Mouse (Mus musculus) intestine, embryonic 14.5 days (tissue): ENCODE measurements around the gene Tmem121. TPM values are rescaled to one million over a fixed set of nuclear protein-coding genes. Genes with fewer than 3 reads are reported as not detected.

Experiments used
- ATAC-seq: fragments of 200-750 bp; cut with Nextera tagmentation; replicated peaks from 2 replicates; pipeline ENCODE4 v1.8.0; 2017; ENCODE audit warnings: low read depth, moderate number of reproducible peaks, moderate TSS enrichment, moderate library complexity; ENCODE audit not compliant: low FRiP score, low TSS enrichment
- DNase-seq: peaks from one replicate; pipeline ENCODE4 v3.0.0-alpha.2; 2018; ENCODE audit warnings: low spot score
- H3K27ac ChIP-seq: fragments of 300-500 bp; sonication (generic); 2 replicates; pipeline ENCODE4 v1.5.1; 2014; ENCODE audit warnings: low read depth, mild to moderate bottlenecking, control low read depth
- H3K27me3 ChIP-seq: fragments of 300-500 bp; sonication (generic); replicated peaks from 2 replicates; pipeline ENCODE4 v1.6.1; 2014; ENCODE audit warnings: low read length, control low read depth; ENCODE audit not compliant: control insufficient read depth, insufficient read depth
- H3K36me3 ChIP-seq: fragments of 300-500 bp; sonication (generic); 2 replicates; pipeline ENCODE4 v1.6.1; 2014; ENCODE audit warnings: low read length, control low read depth; ENCODE audit not compliant: control insufficient read depth, insufficient read depth
- H3K4me1 ChIP-seq: fragments of 300-500 bp; sonication (generic); replicated peaks from 2 replicates; pipeline ENCODE4 v1.6.1; 2014; ENCODE audit warnings: low read length, control low read depth, mixed read lengths; ENCODE audit not compliant: control insufficient read depth, insufficient read depth
- H3K4me2 ChIP-seq: fragments of 300-500 bp; sonication (generic); 2 replicates; pipeline ENCODE4 v1.6.1; 2014; ENCODE audit warnings: low read length
- H3K4me3 ChIP-seq: fragments of 300-500 bp; sonication (generic); 2 replicates; pipeline ENCODE4 v1.5.1; 2014; ENCODE audit warnings: low read depth, low read length, control low read depth, mixed read lengths
- H3K9ac ChIP-seq: fragments of 300-500 bp; sonication (generic); 2 replicates; pipeline ENCODE4 v1.6.1; 2014; ENCODE audit warnings: mild to moderate bottlenecking, low read length
- H3K9me3 ChIP-seq: fragments of 300-500 bp; sonication (generic); 2 replicates; pipeline ENCODE4 v1.6.1; 2016; ENCODE audit warnings: low read length, control low read depth; ENCODE audit not compliant: control insufficient read depth
- WGBS: fragments of 180-500 bp; shearing (Covaris S2); extraction: QIAGEN DNeasy Blood & Tissue Kit; methylation state at CpG from one replicate; pipeline ENCODE4 v1.1.7; 2014; 5-methylcytosine and 5-hydroxymethylcytosine counted together
- polyA plus RNA-seq: library from polyadenylated mRNA; unstranded; fragments of >200 nt; fragmentation: Nextera tagmentation; extraction: Ambion mirVana; gene quantifications from 2 replicates; pipeline ENCODE4 v1.2.1, GENCODE M21; 2014

Tmem121 gene
- polyA plus RNA-seq, 1 experiment from 2014 or later: 6.6 TPM

DNA sequence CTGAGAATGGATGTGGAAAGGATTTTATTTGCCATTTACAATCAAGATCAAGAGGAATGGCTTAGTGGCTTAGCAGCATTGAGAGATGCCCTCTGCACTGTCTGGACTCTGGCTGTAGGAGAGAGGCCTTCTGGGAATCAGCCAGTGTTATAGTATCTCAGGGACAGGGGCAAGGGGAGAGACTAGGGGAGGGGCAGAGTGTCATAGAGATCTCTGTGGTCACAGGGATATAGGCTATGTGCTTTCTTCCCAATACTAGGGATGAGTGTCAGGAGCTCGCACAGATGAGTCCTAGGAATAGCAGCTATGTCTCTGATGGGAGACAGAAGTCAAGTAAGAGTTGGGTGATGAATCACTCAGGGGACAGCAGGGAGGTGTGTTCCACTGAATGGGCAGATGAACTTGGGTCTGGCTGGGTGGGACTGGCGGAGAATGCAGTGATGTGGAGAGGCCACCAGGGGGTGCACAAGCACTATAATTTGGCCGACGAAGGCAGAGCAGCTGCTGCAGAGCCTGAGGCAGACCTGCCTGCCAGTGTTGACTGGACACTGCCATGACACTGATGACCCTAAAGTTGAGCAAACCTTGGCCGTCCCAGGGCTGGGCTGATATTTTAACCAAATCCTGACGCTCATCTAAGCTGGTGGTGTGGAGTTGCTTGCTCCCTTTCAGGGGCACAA lies 30.1 kb downstream of the Tmem121 start:
- ATAC-seq (no peak; the same call in 1 of the 2 replicates), DNase-seq (peak; percentile 78)
- H3K4me1 ChIP-seq: no peaks in the 10 kb centered on the region
- no peak overlapping the region for H3K4me2 ChIP-seq
- no peak overlapping the region for H3K9ac ChIP-seq
- no peaks in the 10 kb centered on the region for H3K27me3 ChIP-seq
- no peaks in the 10 kb centered on the region for H3K36me3 ChIP-seq
- no peak overlapping the region for H3K27ac ChIP-seq
- H3K9me3 ChIP-seq: no peaks in the 10 kb centered on the region
- 10% methylated on average over 6 of the region's 6 CpGs for WGBS
- no peak overlapping the region for H3K4me3 ChIP-seq

DNA sequence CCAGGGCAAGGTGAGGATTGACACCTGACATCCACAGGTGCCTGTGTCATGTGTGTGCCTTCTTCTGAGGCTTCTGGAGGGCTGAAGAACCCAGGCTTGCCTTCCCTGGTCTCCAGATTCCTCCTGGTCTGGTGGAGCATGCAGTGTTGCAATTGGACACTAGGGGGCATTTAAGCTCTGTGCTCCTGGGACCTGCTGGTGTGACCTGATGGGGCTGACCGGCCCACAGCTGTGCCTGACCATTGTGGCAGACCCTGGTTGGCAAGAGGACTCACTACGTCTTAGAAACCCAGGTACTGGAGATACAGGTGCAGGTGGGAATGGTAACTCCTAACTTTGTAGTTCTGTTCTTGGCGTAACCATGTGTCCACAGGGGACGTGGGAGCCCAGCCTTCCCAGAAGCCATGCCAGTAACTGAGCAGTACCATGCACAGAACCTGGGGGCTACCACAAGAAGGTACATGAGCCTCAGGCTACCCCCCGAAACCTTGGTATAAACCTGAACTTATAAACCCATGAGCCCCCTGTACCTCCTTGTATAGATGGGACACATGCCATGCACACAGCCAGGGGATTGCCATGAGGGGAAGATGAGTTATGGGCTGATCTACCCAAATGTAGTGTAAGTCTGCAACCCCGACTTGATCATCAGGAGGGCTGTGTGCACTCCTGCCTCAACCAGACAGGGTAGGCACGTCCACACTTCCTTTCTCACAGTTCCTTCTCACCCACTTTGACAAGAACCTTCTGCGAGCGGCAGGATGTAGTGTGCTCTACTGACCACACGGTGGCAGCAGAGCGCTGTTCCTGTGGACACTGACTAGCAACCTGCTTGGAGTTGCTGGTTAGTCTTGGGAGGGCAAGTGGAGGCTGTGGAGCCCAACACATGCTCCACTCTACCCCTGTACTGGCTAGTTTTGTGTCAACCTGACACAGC lies 31.8 kb downstream of the Tmem121 start:
- ATAC-seq: no peak

DNA sequence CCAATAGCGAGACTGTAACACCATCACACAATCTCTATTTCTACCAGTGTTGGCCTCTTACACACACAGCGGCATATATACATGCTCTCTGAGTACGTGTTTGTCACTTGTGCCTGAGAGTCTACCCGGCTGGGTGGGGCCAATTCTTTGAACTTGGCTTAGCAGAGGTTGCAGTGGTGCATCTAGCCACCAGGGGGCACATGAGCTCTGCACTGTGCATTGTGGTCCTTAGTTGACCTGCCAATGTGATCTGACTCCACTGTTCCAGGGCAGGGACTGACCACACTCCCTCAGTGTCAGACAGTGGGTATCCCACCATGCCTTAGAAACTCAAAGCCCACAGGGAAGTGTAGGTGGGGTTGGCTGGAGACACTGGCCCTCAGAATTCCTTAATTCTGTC lies 34.1 kb downstream of the Tmem121 start:
- H3K27ac ChIP-seq: no peak overlapping the region
- 54% methylated on average over 4 of the region's 4 CpGs for WGBS
- H3K9me3 ChIP-seq: no peaks in the 10 kb centered on the region
- no peaks in the 10 kb centered on the region for H3K4me1 ChIP-seq
- no peak overlapping the region for H3K4me2 ChIP-seq
- no peak overlapping the region for H3K9ac ChIP-seq
- no peak overlapping the region for H3K4me3 ChIP-seq
- no peaks in the 10 kb centered on the region for H3K36me3 ChIP-seq
- ATAC-seq: no peak
- H3K27me3 ChIP-seq: no peaks in the 10 kb centered on the region
- peak; percentile 68 for DNase-seq

More for the DNA sequence above, 31.8 kb downstream of the Tmem121 start:
- Histone ChIP-seq H3K4me1 (no peaks in the 10 kb centered on the region), H3K36me3 (no peaks in the 10 kb centered on the region), H3K4me2 (no peak overlapping the region), H3K27me3 (no peaks in the 10 kb centered on the region), H3K27ac (no peak overlapping the region), H3K9me3 (no peaks in the 10 kb centered on the region), H3K4me3 (no peak overlapping the region), H3K9ac (no peak overlapping the region)
- WGBS: 27% methylated on average over 11 of the region's 11 CpGs
- DNase-seq: peak; percentile 88

DNA sequence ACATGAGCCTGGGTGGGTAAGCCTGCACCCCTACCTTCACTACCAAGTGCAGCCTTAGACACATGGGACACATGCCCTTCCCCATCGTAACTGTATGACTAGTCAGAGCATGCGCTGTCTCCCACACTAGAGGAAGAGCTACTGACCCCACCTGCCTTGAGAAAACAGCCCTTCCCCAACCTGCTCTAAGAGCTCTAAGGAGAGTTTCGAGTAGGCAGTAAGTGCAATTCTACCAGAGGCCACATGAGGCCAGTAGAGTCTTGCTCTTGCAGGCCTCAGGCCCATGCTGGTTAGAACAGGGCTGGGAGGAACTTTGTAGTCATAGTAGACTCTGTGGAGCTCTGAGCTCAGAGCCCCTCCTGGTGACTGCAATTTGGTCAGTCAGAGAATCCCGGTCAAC lies 34.7 kb downstream of the Tmem121 start:
- no peak overlapping the region for H3K27ac ChIP-seq
- no peaks in the 10 kb centered on the region for H3K4me1 ChIP-seq
- DNase-seq (no peak), ATAC-seq (peak; percentile 40)
- no peak overlapping the region for H3K9ac ChIP-seq
- no peaks in the 10 kb centered on the region for H3K36me3 ChIP-seq
- 36% methylated on average over 4 of the region's 4 CpGs for whole genome bisulfite sequencing
- H3K9me3 ChIP-seq: no peaks in the 10 kb centered on the region
- H3K4me2 ChIP-seq: no peak overlapping the region
- no peak overlapping the region for H3K4me3 ChIP-seq
- H3K27me3 ChIP-seq: no peaks in the 10 kb centered on the region

DNA sequence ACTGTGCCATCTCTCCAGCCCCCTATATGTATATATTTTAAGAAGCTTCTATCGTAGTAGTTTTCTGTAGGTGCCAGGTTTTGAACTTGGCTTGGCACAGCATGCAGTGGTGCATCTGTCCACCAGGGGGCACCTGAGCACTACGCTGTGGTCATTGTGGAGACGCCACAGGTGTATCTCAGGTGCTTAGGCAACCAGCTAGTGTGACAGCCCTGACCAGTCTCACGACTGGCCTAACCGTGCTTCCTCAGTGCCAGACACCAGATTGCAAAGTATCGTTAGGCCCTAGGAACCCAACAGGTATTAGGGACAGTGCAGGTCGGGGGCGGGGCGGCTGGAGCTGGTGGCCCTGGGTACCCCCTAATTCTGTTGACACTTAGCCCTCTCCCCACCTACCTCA lies 35.6 kb downstream of the Tmem121 start:
- no peak overlapping the region for H3K4me3 ChIP-seq
- no peak overlapping the region for H3K9ac ChIP-seq
- no peak overlapping the region for H3K27ac ChIP-seq
- DNase-seq (no peak), ATAC-seq (no peak; the same call in 1 of the 2 replicates)
- H3K4me2 ChIP-seq: no peak overlapping the region
- no peaks in the 10 kb centered on the region for H3K9me3 ChIP-seq
- H3K4me1 ChIP-seq: no peaks in the 10 kb centered on the region
- H3K36me3 ChIP-seq: no peaks in the 10 kb centered on the region
- WGBS: 75% methylated on average over 9 of the region's 9 CpGs
- H3K27me3 ChIP-seq: no peaks in the 10 kb centered on the region

DNA sequence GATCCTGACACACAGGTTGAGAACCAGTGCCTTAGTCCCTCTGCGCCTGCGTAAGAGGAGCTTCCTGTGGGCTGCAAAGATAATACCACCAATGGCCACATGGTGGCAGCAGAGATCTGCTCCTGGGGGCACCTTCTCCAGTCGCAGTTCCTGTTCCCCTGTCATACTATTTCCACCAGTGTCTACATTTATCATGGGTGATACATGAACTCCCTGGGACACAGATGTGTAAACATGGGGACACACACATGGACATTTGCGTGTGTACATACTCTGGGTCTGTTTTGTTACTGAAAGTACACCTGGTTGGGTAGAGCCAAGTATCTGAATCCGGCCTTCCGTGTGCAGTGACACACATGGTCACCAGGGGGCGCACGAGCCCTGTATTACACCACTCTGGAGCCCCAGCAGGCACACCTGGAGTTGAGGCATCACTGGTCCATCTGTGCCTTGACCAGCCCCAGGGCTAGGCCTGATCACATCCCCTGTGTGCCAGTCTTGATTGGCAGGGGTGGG lies 36.4 kb downstream of the Tmem121 start:
- no peak overlapping the region for H3K9ac ChIP-seq
- H3K9me3 ChIP-seq: no peaks in the 10 kb centered on the region
- no peaks in the 10 kb centered on the region for H3K27me3 ChIP-seq
- H3K27ac ChIP-seq: no peak overlapping the region
- DNase-seq: peak; percentile 97
- no peaks in the 10 kb centered on the region for H3K4me1 ChIP-seq
- peak; percentile 64 for ATAC-seq
- H3K4me3 ChIP-seq: no peak overlapping the region
- 17% methylated on average over 8 of the region's 8 CpGs for WGBS
- no peaks in the 10 kb centered on the region for H3K36me3 ChIP-seq
- no peak overlapping the region for H3K4me2 ChIP-seq

DNA sequence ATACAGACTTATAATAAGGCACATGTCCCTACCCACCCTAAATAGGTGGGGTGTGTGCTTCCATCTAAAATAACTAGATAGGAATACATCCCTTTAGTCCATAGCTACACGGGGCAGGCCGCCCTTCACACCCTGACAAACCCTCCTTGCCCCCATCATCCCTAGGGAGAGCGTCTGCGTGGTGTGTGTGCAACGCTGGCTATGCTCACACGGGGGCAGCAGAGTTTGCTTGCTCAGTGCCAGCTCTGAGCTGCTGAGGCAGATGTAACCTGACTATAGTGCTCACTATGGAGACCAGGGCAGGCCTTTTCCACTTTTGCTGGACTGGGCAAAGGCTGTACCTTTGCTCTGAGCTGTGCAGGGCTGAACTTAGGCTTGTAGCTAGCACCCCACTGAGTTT lies 37.0 kb downstream of the Tmem121 start:
- Histone ChIP-seq H3K4me1 (no peaks in the 10 kb centered on the region), H3K4me2 (no peak overlapping the region), H3K9ac (no peak overlapping the region), H3K27ac (no peak overlapping the region), H3K36me3 (no peaks in the 10 kb centered on the region), H3K27me3 (no peaks in the 10 kb centered on the region), H3K9me3 (no peaks in the 10 kb centered on the region), H3K4me3 (no peak overlapping the region)
- ATAC-seq (peak; percentile 17), DNase-seq (peak; percentile 71)
- WGBS: 32% methylated on average over 6 of the region's 6 CpGs

DNA sequence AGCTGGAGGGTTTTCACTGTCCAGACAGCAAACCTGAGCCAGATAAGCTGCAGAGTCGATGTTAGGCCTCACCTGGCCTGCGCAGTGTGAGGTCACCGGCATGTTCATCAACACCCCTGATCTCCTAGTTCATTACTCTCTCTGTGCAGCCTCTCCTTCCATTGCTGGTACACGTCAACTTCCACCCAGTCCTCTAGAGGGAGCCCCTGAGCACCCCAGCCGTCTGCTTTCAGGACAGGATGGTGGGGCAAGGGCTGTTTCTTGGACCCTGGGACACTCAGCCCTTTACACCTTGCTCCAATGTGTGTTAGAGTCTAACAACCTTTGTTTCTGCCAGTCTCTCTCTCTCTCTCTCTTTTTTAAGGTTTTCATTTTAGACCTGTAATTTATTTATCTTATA lies 38.5 kb downstream of the Tmem121 start:
- no peak overlapping the region for H3K9ac ChIP-seq
- DNase-seq (no peak), ATAC-seq (no peak)
- H3K36me3 ChIP-seq: no peaks in the 10 kb centered on the region
- no peaks in the 10 kb centered on the region for H3K9me3 ChIP-seq
- H3K4me1 ChIP-seq: no peaks in the 10 kb centered on the region
- no peaks in the 10 kb centered on the region for H3K27me3 ChIP-seq
- H3K4me3 ChIP-seq: no peak overlapping the region
- no peak overlapping the region for H3K27ac ChIP-seq
- H3K4me2 ChIP-seq: no peak overlapping the region
- 76% methylated on average over 5 of the region's 5 CpGs for WGBS
